Comparison of ENCODE assay signal across 8 mouse cellular contexts in the genomic region with DNA sequence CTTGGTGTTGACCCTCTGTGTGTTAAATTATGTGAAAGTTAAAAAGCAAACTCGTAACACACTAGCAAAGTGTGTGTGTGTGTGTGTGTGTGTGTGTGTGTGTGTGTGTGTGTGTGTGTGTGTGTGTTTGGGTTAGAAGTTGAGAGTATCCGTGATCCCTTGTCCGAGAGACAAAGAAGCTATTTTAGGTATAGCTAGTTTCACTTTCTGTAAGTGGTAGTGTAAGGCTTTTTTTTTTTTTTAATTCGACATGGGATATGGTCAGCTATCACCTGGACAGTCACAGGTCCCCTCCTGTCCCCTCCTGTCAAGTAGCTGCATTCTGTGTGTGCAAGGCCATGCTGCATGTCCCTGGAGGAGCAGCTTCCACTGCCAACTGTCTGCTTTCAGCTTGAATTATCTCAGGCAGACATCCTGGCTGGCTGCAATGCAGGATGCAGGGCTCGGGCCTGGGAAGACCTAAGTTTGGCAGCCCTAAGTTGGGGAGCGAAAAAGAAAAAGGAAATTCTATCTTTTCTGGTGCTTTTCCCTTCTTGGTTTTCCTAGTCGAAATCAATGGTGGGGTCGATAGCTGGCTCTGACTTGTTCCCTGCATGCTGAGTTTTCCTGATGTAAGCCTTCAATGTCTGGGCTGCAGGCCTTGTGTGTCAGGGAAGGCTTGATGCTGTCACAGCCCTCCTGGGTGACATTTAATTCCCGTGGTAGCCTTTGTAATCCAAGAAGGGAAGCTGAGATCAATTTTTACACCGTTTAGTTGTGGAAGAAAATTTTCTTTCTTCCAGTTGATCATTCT.
DNase-seq lines count a peak whose midpoint lies in the region; ATAC-seq lines count a peak whose summit lies in the region.

No protein-coding gene starts in this region.

- H3K4me3 ChIP-seq in heart, embryonic 10.5 days = no peak overlapping the region
- no peak overlapping the region for H3K4me3 ChIP-seq in kidney, embryonic 15.5 days (replicated peaks)
- H3K4me3 ChIP-seq in midbrain, embryonic 16.5 days (ENCODE audit: low read depth, low read length) = no peak overlapping the region

- peak overlapping the region; percentile 64 for H3K27ac ChIP-seq in heart, embryonic 10.5 days
- H3K27ac ChIP-seq in kidney, embryonic 15.5 days = peak overlapping the region; percentile 19; the same call in 1 of the 2 replicates
- H3K27ac ChIP-seq in midbrain, embryonic 16.5 days (ENCODE audit: low read length) = peak overlapping the region; percentile 0; the same call in 1 of the 2 replicates

- peak; percentile 13 for DNase-seq in retina, postnatal 1 day
- no peak for DNase-seq in retina, embryonic 14.5 days (ENCODE audit: low spot score)
- peak; percentile 78 for DNase-seq in cerebellum, postnatal 25 days
- no peak for DNase-seq in heart, embryonic 10.5 days (ENCODE audit: low spot score)
- no peak for DNase-seq in urinary bladder, postnatal 25 days (ENCODE audit: low spot score)
- DNase-seq in T-cell, adult 2 months (ENCODE audit: low spot score) = no peak

- H3K27me3 ChIP-seq in heart, embryonic 10.5 days (ENCODE audit: insufficient read depth, poor library complexity, severe bottlenecking) = no peaks in the 10 kb centered on the region
- H3K27me3 ChIP-seq in kidney, embryonic 15.5 days = no peaks in the 10 kb centered on the region
- no peaks in the 10 kb centered on the region for H3K27me3 ChIP-seq in midbrain, embryonic 16.5 days (ENCODE audit: control insufficient read depth, insufficient read depth, low read depth, low read length)

- no peaks in the 10 kb centered on the region for H3K36me3 ChIP-seq in heart, embryonic 10.5 days
- H3K36me3 ChIP-seq in kidney, embryonic 15.5 days = no peaks in the 10 kb centered on the region
- no peaks in the 10 kb centered on the region for H3K36me3 ChIP-seq in midbrain, embryonic 16.5 days (ENCODE audit: control insufficient read depth, insufficient read depth, low read length)

- 46% methylated on average over 10 of the region's 10 CpGs for WGBS in heart, embryonic 10.5 days
- 51% methylated on average over 10 of the region's 10 CpGs for WGBS in kidney, embryonic 15.5 days
- 51% methylated on average over 10 of the region's 10 CpGs for WGBS in midbrain, embryonic 16.5 days

- H3K9ac ChIP-seq in kidney, embryonic 15.5 days = no peak overlapping the region
- no peak overlapping the region for H3K9ac ChIP-seq in midbrain, embryonic 16.5 days (ENCODE audit: low read depth, low read length)

- no peak for ATAC-seq in kidney, embryonic 15.5 days (replicated peaks; ENCODE audit: low FRiP score)
- ATAC-seq in midbrain, embryonic 16.5 days = no peak

- no peaks in the 10 kb centered on the region for H3K9me3 ChIP-seq in heart, embryonic 10.5 days
- no peaks in the 10 kb centered on the region for H3K9me3 ChIP-seq in kidney, embryonic 15.5 days (replicated peaks)
- H3K9me3 ChIP-seq in midbrain, embryonic 16.5 days (replicated peaks; ENCODE audit: control insufficient read depth, low read length, poor library complexity, severe bottlenecking) = no peaks in the 10 kb centered on the region

- peak overlapping the region; percentile 31; the same call in 1 of the 2 replicates for H3K4me2 ChIP-seq in kidney, embryonic 15.5 days
- H3K4me2 ChIP-seq in midbrain, embryonic 16.5 days (ENCODE audit: low read length) = no peak overlapping the region

- peaks cover 8% of the 10 kb centered on the region for H3K4me1 ChIP-seq in heart, embryonic 10.5 days
- peaks cover 8% of the 10 kb centered on the region; the same call in 1 of the 2 replicates for H3K4me1 ChIP-seq in kidney, embryonic 15.5 days
- H3K4me1 ChIP-seq in midbrain, embryonic 16.5 days (ENCODE audit: control insufficient read depth, insufficient read depth, low read length) = peaks cover 11% of the 10 kb centered on the region

Comparison
In these comparisons a context has a peak if more than half of its experiments do, and no peak if none do; other contexts are left out.
1. DNase-seq: peak in retina, postnatal 1 day (single experiment) and cerebellum, postnatal 25 days (2 of 2); none in retina, embryonic 14.5 days (single experiment), heart, embryonic 10.5 days (single experiment), urinary bladder, postnatal 25 days (single experiment) and T-cell, adult 2 months (single experiment).
2. H3K27ac ChIP-seq: peak in every context shown above with its lines; median percentile 64 in heart, embryonic 10.5 days; 19 in kidney, embryonic 15.5 days; 0 in midbrain, embryonic 16.5 days.